Mouse (Mus musculus): Measurements from ENCODE around the gene Rgs2. TPM values are rescaled to one million over a fixed set of nuclear protein-coding genes. Genes with fewer than 3 reads are reported as not detected.

Gene Rgs2
- total and polyA plus RNA-seq, 3 experiments = 1.2 to 2.9 TPM; not detected in 1

DNA sequence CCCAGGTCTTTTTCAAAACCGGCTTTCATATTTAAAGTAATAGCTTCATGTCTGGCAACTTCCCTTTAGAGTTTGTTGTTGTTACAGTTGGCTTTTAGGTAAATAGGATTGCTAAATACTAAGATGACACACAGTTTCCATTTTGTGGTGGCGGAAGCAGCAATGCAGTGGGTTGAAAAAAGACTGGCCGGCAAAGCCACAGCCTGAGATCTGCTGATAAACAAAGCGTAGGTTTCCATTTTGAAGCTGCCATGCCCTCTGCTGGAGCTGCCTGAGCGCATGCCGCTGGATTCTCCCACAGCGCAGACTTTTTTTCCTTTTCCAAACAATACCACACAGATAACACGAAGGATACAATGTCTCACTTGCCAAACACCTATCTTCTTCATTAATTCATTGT lies 2.6 kb upstream of the Rgs2 start (continued):
- TF ChIP-seq CHD2 (IDR thresholded peaks at IDR 0.05; ENCODE audit: low read length) = no peak
- TF ChIP-seq MYB (IDR thresholded peaks at IDR 0.05; ENCODE audit: low read depth, low read length) = no peak
- TF ChIP-seq MEF2A (IDR thresholded peaks at IDR 0.05; ENCODE audit: extremely low read depth, insufficient replicate concordance, low read depth, low read length, poor library complexity, severe bottlenecking) = no peak
- TF ChIP-seq GATA1 (IDR thresholded peaks at IDR 0.05; ENCODE audit: low read depth, low read length) = peak; percentile 93
- TF ChIP-seq ZNF384 (IDR thresholded peaks at IDR 0.05; ENCODE audit: low read depth, low read length) = peak; percentile 82
- no peak for TF ChIP-seq GABPA (IDR thresholded peaks at IDR 0.05; ENCODE audit: low read depth, low read length)
- no peak for TF ChIP-seq NELFE (IDR thresholded peaks at IDR 0.05; ENCODE audit: low read depth, low read length)
- no peak for TF ChIP-seq ELF1 (IDR thresholded peaks at IDR 0.05; ENCODE audit: low read depth, low read length)
- TF ChIP-seq ZMIZ1 (IDR thresholded peaks at IDR 0.05; ENCODE audit: low read depth, low read length) = no peak
- TF ChIP-seq NRF1 (IDR thresholded peaks at IDR 0.05; ENCODE audit: insufficient read depth, low read depth, low read length, poor library complexity, severe bottlenecking) = no peak
- TF ChIP-seq MAZ (IDR thresholded peaks at IDR 0.05; ENCODE audit: low read depth, low read length) = no peak
- 0 out of 2 replicates have a peak, but pooled peaks have one; percentile 14 for TF ChIP-seq TBP (IDR thresholded peaks at IDR 0.05; ENCODE audit: low read depth, low read length)
- TF ChIP-seq POLR2AphosphoS5 (IDR thresholded peaks at IDR 0.05; ENCODE audit: borderline replicate concordance, low read depth, low read length) = no peak
- TF ChIP-seq SIN3A (IDR thresholded peaks at IDR 0.05; ENCODE audit: low read length) = peak; percentile 64
- TF ChIP-seq POLR2A (IDR thresholded peaks at IDR 0.05; ENCODE audit: control insufficient read depth in 1 of 2, insufficient read depth in 1 of 2, low read depth in 1 of 2, low read length in 2 of 2, poor library complexity in 1 of 2) = peak; percentile 31 to 55; a peak in 2 of 4 replicates
- peak; percentile 27; the same call in 1 of the 2 replicates for TF ChIP-seq TAL1 (IDR thresholded peaks at IDR 0.05; ENCODE audit: low read length)
- no peak for TF ChIP-seq MAFK (IDR thresholded peaks at IDR 0.05; ENCODE audit: borderline replicate concordance, low read depth, low read length)
- peak; percentile 62 for TF ChIP-seq ZC3H11A (IDR thresholded peaks at IDR 0.05; ENCODE audit: low read depth, low read length)

DNA sequence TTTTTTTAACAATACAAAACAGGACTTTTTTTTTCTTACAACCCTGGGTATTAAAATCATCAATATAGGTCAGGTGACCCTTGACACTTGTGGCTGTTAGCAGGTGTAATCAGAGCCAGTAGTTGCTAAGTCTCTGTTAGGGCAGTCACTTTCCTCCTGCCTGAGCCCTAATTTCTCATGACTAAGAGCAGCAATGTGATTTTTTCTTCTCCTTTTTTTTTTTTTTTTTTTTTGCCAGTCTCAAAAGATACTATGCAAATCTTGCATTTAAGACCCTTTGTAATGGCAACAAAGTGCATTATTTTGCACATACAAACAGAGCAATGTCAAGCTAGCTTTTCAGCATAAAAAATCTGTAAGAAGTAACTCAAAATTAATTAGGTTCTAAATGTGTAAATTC lies 1.7 kb upstream of the Rgs2 start:
- H3K27me3 ChIP-seq (ENCODE audit: control insufficient read depth in 1 of 2, insufficient read depth in 2 of 2, low read length in 2 of 2) = no peaks in the 10 kb centered on the region
- no peaks in the 10 kb centered on the region for H3K79me2 ChIP-seq (ENCODE audit: control insufficient read depth, insufficient read depth, low read length, poor library complexity)
- no peaks in the 10 kb centered on the region for H3K9me3 ChIP-seq (replicated peaks; ENCODE audit: insufficient read depth, low read length)
- DNase-seq (ENCODE audit: low read depth, low spot score) = peak; percentile 36
- H3K9ac ChIP-seq (ENCODE audit: control insufficient read depth, low read depth, low read length, poor library complexity, severe bottlenecking) = no peak overlapping the region
- no peak overlapping the region for H3K4me3 ChIP-seq (ENCODE audit: control insufficient read depth in 1 of 2, insufficient read depth in 1 of 2, low read depth in 2 of 2, low read length in 2 of 2)
- no peak for TF ChIP-seq ZMIZ1 (IDR thresholded peaks at IDR 0.05; ENCODE audit: low read depth, low read length)
- TF ChIP-seq ZNF384 (IDR thresholded peaks at IDR 0.05; ENCODE audit: low read depth, low read length) = peak; percentile 86
- no peak for TF ChIP-seq MYB (IDR thresholded peaks at IDR 0.05; ENCODE audit: low read depth, low read length)
- TF ChIP-seq TCF12 (IDR thresholded peaks at IDR 0.05; ENCODE audit: low read depth, low read length) = no peak
- no peak overlapping the region for H3K27ac ChIP-seq (ENCODE audit: control insufficient read depth, low read depth, low read length)
- H3K36me3 ChIP-seq (ENCODE audit: control insufficient read depth in 1 of 2, insufficient read depth in 2 of 2, low read length in 2 of 2) = peaks cover 0 to 23% of the 10 kb centered on the region in 2 experiments; a peak in 2 of 4 replicates
- H3K4me1 ChIP-seq (ENCODE audit: control insufficient read depth in 1 of 2, insufficient read depth in 2 of 2, low read length in 2 of 2) = peaks cover 10 to 11% of the 10 kb centered on the region in 2 experiments

Measured in MEL (cell line).